ENCODE assay signal across 16 mouse cellular contexts in genomic region chr11:107662666-107663065, GRCm38 (mm10). TPM values are rescaled to one million over a fixed set of nuclear protein-coding genes. Genes with fewer than 3 reads are reported as not detected.
"Had no signal": no experiment of that assay in that cellular context is flagged by ENCODE, and none has a peak within 500 bp of the region (broad histone marks: within the 10 kb centered on the region; RNA-seq: fewer than 3 reads in every experiment).

No protein-coding gene starts in this region.

- DNase-seq: forebrain, postnatal 0 days; heart, adult 18-20 months; heart, postnatal 14 days; heart, postnatal 36 days; kidney, adult 11 months; kidney, adult 9 months; kidney, postnatal 36 days; layer of hippocampus, adult 9-11 months; layer of hippocampus, postnatal 36 days; left cerebral cortex, postnatal 4 days had no signal

RNA-seq across cellular contexts. Expression of gene Cacng1, which starts 53.7 kb away (rescaled TPM):
- total RNA-seq: heart, adult 18-20 months; heart, postnatal 14 days; heart, postnatal 36 days; hematopoietic stem cell, adult 5-6 weeks; layer of hippocampus, adult 18-20 months; layer of hippocampus, adult 8-10 months; layer of hippocampus, postnatal 14 days; layer of hippocampus, postnatal 36 days; left cerebral cortex, postnatal 25 days; liver, adult 2 months had no signal
